Mouse (Mus musculus) embryonic fibroblast, embryonic 13.5 days (primary cell): ENCODE measurements around the gene Barhl1.

Experiments
- CTCF ChIP-seq: IDR thresholded peaks from 2 replicates; pipeline ENCODE4 v1.5.1; 2011; ENCODE audit warnings: mild to moderate bottlenecking, control low read depth, low read length, moderate library complexity, borderline replicate concordance; ENCODE audit not compliant: insufficient read depth
- POLR2A ChIP-seq: IDR thresholded peaks from 2 replicates; pipeline ENCODE4 v1.6.1; 2011; ENCODE audit warnings: low read depth, mild to moderate bottlenecking, control low read depth, low read length, moderate library complexity

DNA sequence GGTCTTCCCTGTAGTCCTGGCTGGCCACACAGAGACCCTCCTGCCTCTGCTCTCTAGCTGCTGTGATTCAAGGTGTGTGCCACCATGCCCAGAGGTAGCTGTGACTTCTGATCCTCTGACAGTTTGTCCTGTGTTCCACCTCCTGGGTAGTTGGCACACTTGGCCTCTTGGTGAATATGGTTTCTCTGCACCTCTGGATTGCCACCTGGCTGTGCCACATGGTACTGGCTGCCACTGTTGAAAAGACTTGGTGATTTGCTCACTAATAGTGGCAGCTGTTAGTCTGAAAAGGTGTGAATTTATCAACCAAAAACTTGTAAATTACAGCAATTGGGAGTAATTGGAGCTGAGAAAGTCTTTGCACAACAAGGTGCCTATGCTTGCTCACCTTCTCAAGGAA, 52.6 kb downstream of the Barhl1 start:
- no peak for TF ChIP-seq CTCF
- TF ChIP-seq POLR2A: no peak
